Mouse (Mus musculus) neutrophil, adult 59 days (primary cell): ENCODE data around the gene Ttll8. TPM values are rescaled to one million over a fixed set of nuclear protein-coding genes. Genes with fewer than 3 reads are reported as not detected.

Experiments
- total RNA-seq, 2 experiments: library from RNA; stranded (reverse); gene quantifications; 1 replicate in 1 of 2; 2 replicates in 1 of 2; pipeline ENCODE4 v1.2.4; 2023

Ttll8 gene
- total RNA-seq = not detected

GRCm38 (mm10) chr15:88954368-88955072 lies at the start of gene Ttll8:
Gene Ttll8, minus strand, starts transcription at chr15:88954418.

GRCm38 (mm10) chr15:88982534-88983079 lies 28.4 kb upstream of the Ttll8 start, which contains the start of gene Mov10l1:
Gene Mov10l1, plus strand, starts transcription at chr15:88982909.

GRCm38 (mm10) chr15:88978281-88979137 lies 24.3 kb upstream of the Ttll8 start, which contains the start of gene Mlc1:
Gene Mlc1, minus strand, starts transcription at chr15:88979007.

GRCm38 (mm10) chr15:88861772-88862622 lies 92.2 kb downstream of the Ttll8 start, which contains the start of gene Pim3:
Gene Pim3, plus strand, starts transcription at chr15:88862186.

Other genes with a start within 250 kb of the Ttll8 start
- gene Brd1, start 220.2 kb downstream of the Ttll8 start, total RNA-seq = 10 to 100 TPM; 58.9 to 61.8 TPM
- gene Zbed4, start 202.8 kb downstream of the Ttll8 start, total RNA-seq = 10 to 100 TPM; 19.4 to 21.2 TPM
- 10 to 100 TPM in 1 of 2 experiments, 1 to 10 TPM in 1; 8.0 to 13.5 TPM for gene Alg12, start 135.1 kb downstream of the Ttll8 start, total RNA-seq
- gene Creld2, start 134.8 kb downstream of the Ttll8 start, total RNA-seq = 10 to 100 TPM; 21.8 to 22.8 TPM
- 10 to 100 TPM; 22.0 to 23.9 TPM for gene Pim3, start 92.2 kb downstream of the Ttll8 start, total RNA-seq
- gene Mlc1, start 24.6 kb upstream of the Ttll8 start, total RNA-seq = not detected
- gene Mov10l1, start 28.5 kb upstream of the Ttll8 start, total RNA-seq = not detected
- under 1 TPM in 1 of 2 experiments, not detected in 1; 0.16 TPM for gene Panx2, start 105.3 kb upstream of the Ttll8 start, total RNA-seq
- 10 to 100 TPM; 44.3 to 45.0 TPM for gene Trabd, start 120.7 kb upstream of the Ttll8 start, total RNA-seq
- gene Selenoo, start 134.7 kb upstream of the Ttll8 start, total RNA-seq = 10 to 100 TPM; 21.6 to 22.1 TPM
- 10 to 100 TPM; 18.1 to 21.5 TPM for gene Tubgcp6, start 168.7 kb upstream of the Ttll8 start, total RNA-seq
- 1 to 10 TPM; 8.2 to 9.6 TPM for gene Hdac10, start 174.3 kb upstream of the Ttll8 start, total RNA-seq
- under 1 TPM in 1 of 2 experiments, not detected in 1; 0.20 TPM for gene Mapk12, start 186.3 kb upstream of the Ttll8 start, total RNA-seq
- under 1 TPM; 0.27 to 0.42 TPM for gene Mapk11, start 195.2 kb upstream of the Ttll8 start, total RNA-seq
- gene Plxnb2, start 226.4 kb upstream of the Ttll8 start, total RNA-seq = 10 to 100 TPM; 50.5 to 82.5 TPM
- 1 to 10 TPM; 2.0 to 2.2 TPM for gene Dennd6b, start 242.1 kb upstream of the Ttll8 start, total RNA-seq